Mouse (Mus musculus): ENCODE data around the gene Camk2d.

- no peak for TF ChIP-seq CTCF (IDR thresholded peaks at IDR 0.05; ENCODE audit: insufficient read depth, low read depth, low read length)
- no peak for TF ChIP-seq POLR2A (IDR thresholded peaks at IDR 0.05; ENCODE audit: insufficient read depth, low read depth, low read length)
These were observed 54.2 kb downstream of the Camk2d start for GRCm38 (mm10) chr3:126650332-126650731.

Data from olfactory bulb, adult 2 months (tissue).